Mouse (Mus musculus): ENCODE results near the gene Clcf1. TPM values are rescaled to one million over a fixed set of nuclear protein-coding genes. Genes with fewer than 3 reads are reported as not detected.

Clcf1 gene
- polyA plus RNA-seq, 1 experiment from 2014 or later = 2.4 TPM

GRCm38 (mm10) chr19:4270972-4271371 is 56.9 kb downstream of the Clcf1 start:
- ATAC-seq = no peak
- Histone ChIP-seq H3K27ac (ENCODE audit: low read depth, low read length) (no peak overlapping the region), H3K4me3 (ENCODE audit: low read depth, low read length) (no peak overlapping the region), H3K4me2 (replicated peaks; ENCODE audit: low read depth) (no peak overlapping the region; the same call in 1 of the 2 replicates), H3K9ac (ENCODE audit: low read depth, low read length) (no peak overlapping the region), H3K9me3 (ENCODE audit: control insufficient read depth) (no peaks in the 10 kb centered on the region), H3K36me3 (ENCODE audit: control insufficient read depth, insufficient read depth) (peaks cover 6% of the 10 kb centered on the region; the same call in 1 of the 2 replicates), H3K27me3 (replicated peaks; ENCODE audit: control insufficient read depth, insufficient read depth, low read length) (no peaks in the 10 kb centered on the region), H3K4me1 (replicated peaks; ENCODE audit: control insufficient read depth, insufficient read depth, low read length) (no peaks in the 10 kb centered on the region)
- 96% methylated on average over 11 of the region's 11 CpGs for WGBS
- TF ChIP-seq CTCF (IDR thresholded peaks at IDR 0.05; ENCODE audit: low read depth) = no peak

Small RNAs within 50 kb of the gene (microRNA-seq; reads per million reads assigned to microRNA genes)
- gene Gm26115 (not detected), gene Mir6985 (not detected)

Other genes with a start within 250 kb of the Clcf1 start
- 0.17 and 0.51 TPM in 2 replicates for gene Aldh3b2, start 241.9 kb upstream of the Clcf1 start, polyA plus RNA-seq (2015; fragmentation: Nextera tagmentation; extraction: Ambion mirVana)
- gene Acy3, start 227.7 kb upstream of the Clcf1 start, polyA plus RNA-seq (2015; fragmentation: Nextera tagmentation; extraction: Ambion mirVana) = 32.3 and 34.5 TPM in 2 replicates
- gene Tbx10, start 221.5 kb upstream of the Clcf1 start, polyA plus RNA-seq (2015; fragmentation: Nextera tagmentation; extraction: Ambion mirVana) = 0.59 and 0.61 TPM in 2 replicates
- gene Nudt8, start 213.7 kb upstream of the Clcf1 start, polyA plus RNA-seq (2015; fragmentation: Nextera tagmentation; extraction: Ambion mirVana) = 31.7 and 32.9 TPM in 2 replicates
- gene Gm49405, start 213.6 kb upstream of the Clcf1 start, polyA plus RNA-seq (2015; fragmentation: Nextera tagmentation; extraction: Ambion mirVana) = 0.42 and 0.44 TPM in 2 replicates
- 0.64 and 0.89 TPM in 2 replicates for gene Doc2g, start 210.9 kb upstream of the Clcf1 start, polyA plus RNA-seq (2015; fragmentation: Nextera tagmentation; extraction: Ambion mirVana)
- gene Ndufv1, start 201.4 kb upstream of the Clcf1 start, polyA plus RNA-seq (2015; fragmentation: Nextera tagmentation; extraction: Ambion mirVana) = 244 and 255 TPM in 2 replicates
- gene Gstp1, start 176.3 kb upstream of the Clcf1 start, polyA plus RNA-seq (2015; fragmentation: Nextera tagmentation; extraction: Ambion mirVana) = 746 and 756 TPM in 2 replicates
- 151 and 182 TPM in 2 replicates for gene Gstp2, start 168.2 kb upstream of the Clcf1 start, polyA plus RNA-seq (2015; fragmentation: Nextera tagmentation; extraction: Ambion mirVana)
- gene Gstp3, start 154.7 kb upstream of the Clcf1 start, polyA plus RNA-seq (2015; fragmentation: Nextera tagmentation; extraction: Ambion mirVana) = 68.7 and 72.6 TPM in 2 replicates
- gene Cabp2, start 132.7 kb upstream of the Clcf1 start, polyA plus RNA-seq (2015; fragmentation: Nextera tagmentation; extraction: Ambion mirVana) = not detected in 2 replicates
- gene Cdk2ap2, start 117.1 kb upstream of the Clcf1 start, polyA plus RNA-seq (2015; fragmentation: Nextera tagmentation; extraction: Ambion mirVana) = 97.1 and 108 TPM in 2 replicates
- gene Pitpnm1, start 114.2 kb upstream of the Clcf1 start, polyA plus RNA-seq (2015; fragmentation: Nextera tagmentation; extraction: Ambion mirVana) = 13.7 and 16.3 TPM in 2 replicates
- gene Aip, start 88.4 kb upstream of the Clcf1 start, polyA plus RNA-seq (2015; fragmentation: Nextera tagmentation; extraction: Ambion mirVana) = 42.0 and 42.3 TPM in 2 replicates
- gene Gpr152, start 74.5 kb upstream of the Clcf1 start, polyA plus RNA-seq (2015; fragmentation: Nextera tagmentation; extraction: Ambion mirVana) = not detected in 2 replicates
- gene Cabp4, start 70.2 kb upstream of the Clcf1 start, polyA plus RNA-seq (2015; fragmentation: Nextera tagmentation; extraction: Ambion mirVana) = 0.33 TPM in 2 replicates
- 237 and 239 TPM in 2 replicates for gene Coro1b, start 65.6 kb upstream of the Clcf1 start, polyA plus RNA-seq (2015; fragmentation: Nextera tagmentation; extraction: Ambion mirVana)
- 2.7 and 3.4 TPM in 2 replicates for gene Ptprcap, start 60.6 kb upstream of the Clcf1 start, polyA plus RNA-seq (2015; fragmentation: Nextera tagmentation; extraction: Ambion mirVana)
- 33.9 and 35.1 TPM in 2 replicates for gene Rps6kb2, start 50.9 kb upstream of the Clcf1 start, polyA plus RNA-seq (2015; fragmentation: Nextera tagmentation; extraction: Ambion mirVana)
- gene Carns1, start 38.8 kb upstream of the Clcf1 start, polyA plus RNA-seq (2015; fragmentation: Nextera tagmentation; extraction: Ambion mirVana) = 0.90 TPM in 2 replicates
- gene Tbc1d10c, start 23.0 kb upstream of the Clcf1 start, polyA plus RNA-seq (2015; fragmentation: Nextera tagmentation; extraction: Ambion mirVana) = 2.0 and 2.3 TPM in 2 replicates
- 370 and 382 TPM in 2 replicates for gene Ppp1ca, start 22.2 kb upstream of the Clcf1 start, polyA plus RNA-seq (2015; fragmentation: Nextera tagmentation; extraction: Ambion mirVana)
- 12.3 and 13.5 TPM in 2 replicates for gene Rad9a, start 12.6 kb upstream of the Clcf1 start, polyA plus RNA-seq (2015; fragmentation: Nextera tagmentation; extraction: Ambion mirVana)
- not detected in 2 replicates for gene AC109138.7, start 119 bp downstream of the Clcf1 start, polyA plus RNA-seq (2015; fragmentation: Nextera tagmentation; extraction: Ambion mirVana)
- 81.5 and 87.8 TPM in 2 replicates for gene Pold4, start 17.7 kb downstream of the Clcf1 start, polyA plus RNA-seq (2015; fragmentation: Nextera tagmentation; extraction: Ambion mirVana)
- gene Ssh3, start 54.9 kb downstream of the Clcf1 start, polyA plus RNA-seq (2015; fragmentation: Nextera tagmentation; extraction: Ambion mirVana) = 18.1 and 18.5 TPM in 2 replicates
- gene Ankrd13d, start 68.9 kb downstream of the Clcf1 start, polyA plus RNA-seq (2015; fragmentation: Nextera tagmentation; extraction: Ambion mirVana) = 2.0 and 2.4 TPM in 2 replicates
- 14.4 and 18.5 TPM in 2 replicates for gene Grk2, start 92.0 kb downstream of the Clcf1 start, polyA plus RNA-seq (2015; fragmentation: Nextera tagmentation; extraction: Ambion mirVana)
- 21.0 and 21.2 TPM in 2 replicates for gene Kdm2a, start 184.0 kb downstream of the Clcf1 start, polyA plus RNA-seq (2015; fragmentation: Nextera tagmentation; extraction: Ambion mirVana)
- 54.8 and 60.3 TPM in 2 replicates for gene Rhod, start 225.2 kb downstream of the Clcf1 start, polyA plus RNA-seq (2015; fragmentation: Nextera tagmentation; extraction: Ambion mirVana)

Data from intestine, postnatal 0 days (tissue).